Mouse (Mus musculus) neural tube, embryonic 11.5 days (tissue): ENCODE data around the gene Gm20792. TPM values are rescaled to one million over a fixed set of nuclear protein-coding genes. Genes with fewer than 3 reads are reported as not detected.
"Not testable (repeated sequence)": the region's sequence is repeated elsewhere in the genome, so short reads cannot be mapped to it uniquely, and the experiment has no call there.

ENCODE experiments used
- ATAC-seq: fragments of 200-750 bp; cut with Nextera tagmentation; 2 replicates; pipeline ENCODE4 v1.8.0; 2017; ENCODE audit warnings: moderate number of reproducible peaks, mild to moderate bottlenecking, moderate TSS enrichment, moderate library complexity; ENCODE audit not compliant: insufficient read depth, low FRiP score, low TSS enrichment
- DNase-seq: peaks from one replicate; pipeline ENCODE4 v3.0.0-alpha.2; 2015; ENCODE audit warnings: low spot score
- H3K27ac ChIP-seq: fragments of 300-500 bp; sonication (generic); 2 replicates; pipeline ENCODE4 v1.5.1; 2014; ENCODE audit warnings: low read depth, mild to moderate bottlenecking, low read length
- H3K27me3 ChIP-seq: fragments of 300-500 bp; sonication (generic); 2 replicates; pipeline ENCODE4 v1.6.1; 2014; ENCODE audit warnings: mild to moderate bottlenecking, low read length, mixed read lengths; ENCODE audit not compliant: control insufficient read depth, insufficient read depth
- H3K36me3 ChIP-seq: fragments of 300-500 bp; sonication (generic); 2 replicates; pipeline ENCODE4 v1.6.1; 2014; ENCODE audit warnings: mild to moderate bottlenecking, low read length, moderate library complexity, mixed read lengths; ENCODE audit not compliant: control insufficient read depth, insufficient read depth
- H3K4me1 ChIP-seq: fragments of 300-500 bp; sonication (generic); 2 replicates; pipeline ENCODE4 v1.6.1; 2014; ENCODE audit warnings: low read length, mixed read lengths; ENCODE audit not compliant: control insufficient read depth, insufficient read depth
- H3K4me2 ChIP-seq: fragments of 300-500 bp; sonication (generic); 2 replicates; pipeline ENCODE4 v1.6.1; 2014; ENCODE audit warnings: low read depth, mild to moderate bottlenecking, moderate library complexity
- H3K4me3 ChIP-seq: fragments of 300-500 bp; sonication (generic); 2 replicates; pipeline ENCODE4 v1.5.1; 2014; ENCODE audit warnings: low read depth, low read length
- H3K9ac ChIP-seq: fragments of 300-500 bp; sonication (generic); 2 replicates; pipeline ENCODE4 v1.6.1; 2014; ENCODE audit warnings: mild to moderate bottlenecking, low read length
- H3K9me3 ChIP-seq: fragments of 300-500 bp; sonication (generic); 2 replicates; pipeline ENCODE4 v1.6.1; 2016; ENCODE audit warnings: low read length; ENCODE audit not compliant: control insufficient read depth
- WGBS: fragments of 180-500 bp; shearing (Covaris S2); extraction: QIAGEN DNeasy Blood & Tissue Kit; methylation state at CpG from one replicate; pipeline ENCODE4 v1.1.7; 2014; 5-methylcytosine and 5-hydroxymethylcytosine counted together
- polyA plus RNA-seq: library from polyadenylated mRNA; unstranded; fragments of >200 nt; fragmentation: Nextera tagmentation; extraction: Ambion mirVana; gene quantifications from 2 replicates; pipeline ENCODE4 v1.2.1, GENCODE M21; 2014

Gm20792 gene
- not detected in 2 replicates for polyA plus RNA-seq

- WGBS = no CpG with 5 or more reads among the region's 8 CpGs
Observed at GRCm38 (mm10) chrY:48311555-48311954, at the start of gene Gm20792. Gm20792 (plus strand) TSS chrY:48311855.

More at GRCm38 (mm10) chrY:48311555-48311954, at the start of gene Gm20792:
- not testable (repeated sequence) for H3K9me3 ChIP-seq, H3K9ac ChIP-seq, H3K36me3 ChIP-seq, H3K4me2 ChIP-seq, H3K4me1 ChIP-seq, H3K27me3 ChIP-seq, H3K4me3 ChIP-seq, H3K27ac ChIP-seq, ATAC-seq, DNase-seq
